Mouse (Mus musculus) lung, adult 18-20 months (tissue): Measurements from ENCODE around the gene Hoxb1.
A peak's percentile ranks its signal among the peaks of the same experiment; 100 is the strongest.

Experiments
- DNase-seq, 2 experiments: peaks; one replicate each; pipeline ENCODE4 v3.0.0; 2022; ENCODE audit warnings: mixed read lengths in 2 of 2

Gene Hoxb1

GRCm38 (mm10) chr11:96334998-96335397, 30.6 kb upstream of the Hoxb1 start:
- DNase-seq, result no peak

GRCm38 (mm10) chr11:96336597-96336996, 29.0 kb upstream of the Hoxb1 start:
- DNase-seq, result no peak

- no peak for DNase-seq
Measured at GRCm38 (mm10) chr11:96337026-96337425, 28.5 kb upstream of the Hoxb1 start.

GRCm38 (mm10) chr11:96338957-96339855, 26.3 kb upstream of the Hoxb1 start:
- no peak for DNase-seq

- DNase-seq, result no peak
Measured at GRCm38 (mm10) chr11:96340698-96341365, 24.7 kb upstream of the Hoxb1 start.

GRCm38 (mm10) chr11:96341701-96342575, 23.6 kb upstream of the Hoxb1 start:
- peak; percentile 49 to 57 for DNase-seq

- DNase-seq, result no peak
Measured at GRCm38 (mm10) chr11:96342576-96342930, 23.0 kb upstream of the Hoxb1 start.

- DNase-seq, result no peak
Measured at GRCm38 (mm10) chr11:96343206-96343745, 22.3 kb upstream of the Hoxb1 start.

GRCm38 (mm10) chr11:96344061-96344877, 21.3 kb upstream of the Hoxb1 start:
- DNase-seq, result no peak

- no peak for DNase-seq
Measured at GRCm38 (mm10) chr11:96344878-96345159, 20.7 kb upstream of the Hoxb1 start.

- DNase-seq, result no peak
Measured at GRCm38 (mm10) chr11:96345220-96345892, 20.2 kb upstream of the Hoxb1 start.

- no peak for DNase-seq
Measured at GRCm38 (mm10) chr11:96345893-96346806, 19.4 kb upstream of the Hoxb1 start.

GRCm38 (mm10) chr11:96346916-96347520, 18.5 kb upstream of the Hoxb1 start:
- no peak for DNase-seq

GRCm38 (mm10) chr11:96347717-96348116, 17.8 kb upstream of the Hoxb1 start:
- DNase-seq, result no peak

- DNase-seq, result no peak
Measured at GRCm38 (mm10) chr11:96348141-96348928, 17.2 kb upstream of the Hoxb1 start.

GRCm38 (mm10) chr11:96348988-96349387, 16.6 kb upstream of the Hoxb1 start:
- no peak for DNase-seq

GRCm38 (mm10) chr11:96349491-96350340, 15.8 kb upstream of the Hoxb1 start:
- DNase-seq, result no peak

- DNase-seq, result no peak
Measured at GRCm38 (mm10) chr11:96350341-96350624, 15.3 kb upstream of the Hoxb1 start, which contains the start of gene Hoxb2. Gene Hoxb2 (plus strand): TSS chr11:96350525.
